Mouse (Mus musculus): ENCODE data around the gene Gm10486.
"Not testable (repeated sequence)": the region's sequence is repeated elsewhere in the genome, so short reads cannot be mapped to it uniquely, and the experiment has no call there.

The Gm10486 gene

GRCm38 (mm10) chrX:35067084-35067483 lies at the start of gene Gm10486:
Gm10486 (plus strand) TSS chrX:35067384.
- ATAC-seq (ENCODE audit: low TSS enrichment), result not testable (repeated sequence)

All from frontal cortex, adult (tissue).